Mouse (Mus musculus) testis, adult 10 weeks (tissue): ENCODE results near the gene Prkrip1. TPM values are rescaled to one million over a fixed set of nuclear protein-coding genes. Genes with fewer than 3 reads are reported as not detected.

Experiments used
- polyA plus RNA-seq: library from polyadenylated mRNA; stranded (reverse); fragments of 350-450 nt; fragmentation: Illumina TruSeq; extraction: RNeasy Lipid Tissue Mini Kit (QIAGEN cat#74804); gene quantifications from one replicate; pipeline ENCODE4 v1.2.3, GENCODE M21; 2014; ENCODE audit warnings: low read depth, low replicate concordance

Prkrip1 gene
- polyA plus RNA-seq = 73.8 TPM

DNA sequence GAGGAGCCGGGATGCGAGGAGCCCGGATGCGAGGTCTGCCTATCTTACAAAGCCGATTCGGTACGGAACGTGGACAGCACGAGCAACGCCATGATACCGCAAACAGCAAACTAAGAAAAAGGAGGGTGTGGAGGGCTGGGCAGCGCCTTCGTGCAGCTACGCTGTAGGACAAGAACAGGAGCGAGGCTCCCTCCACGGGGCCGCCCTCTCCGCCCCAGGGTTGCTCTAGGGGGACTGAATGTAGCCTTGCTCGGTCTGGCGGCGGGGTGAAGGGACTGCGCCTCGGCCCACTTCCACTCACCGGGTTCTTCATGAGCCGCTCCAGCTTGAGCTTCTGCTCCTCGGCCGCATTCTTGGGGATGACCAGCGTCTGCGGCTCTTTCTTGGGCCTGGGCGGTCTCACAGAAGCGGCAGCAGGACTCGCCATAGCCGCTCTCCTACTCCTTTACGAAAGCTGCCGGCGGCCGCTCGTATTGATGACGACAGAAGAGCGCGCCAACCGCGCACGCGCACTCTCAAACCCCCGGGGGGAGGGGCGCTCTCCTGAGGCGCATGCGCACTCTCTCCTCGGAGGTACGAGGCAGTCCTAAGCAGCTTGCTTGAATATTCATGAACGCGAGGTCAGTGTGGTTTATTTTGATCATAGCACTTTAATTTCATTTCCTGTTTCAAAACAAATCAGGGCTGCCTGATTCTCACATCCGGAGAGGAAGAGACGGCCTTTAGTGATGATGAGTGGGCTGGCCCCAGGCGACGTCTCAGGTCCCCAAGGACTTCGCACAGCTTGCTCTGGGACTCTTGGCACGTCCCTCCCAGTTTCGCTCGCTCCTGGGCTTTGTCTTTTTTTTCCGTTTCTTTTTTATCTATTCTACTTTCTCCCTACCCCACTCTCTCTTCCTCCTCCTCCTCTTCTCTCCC, at the start of gene Prkrip1:
TSS of gene Prkrip1 (minus strand) at position 490 of the 918 bp plus-strand sequence.

DNA sequence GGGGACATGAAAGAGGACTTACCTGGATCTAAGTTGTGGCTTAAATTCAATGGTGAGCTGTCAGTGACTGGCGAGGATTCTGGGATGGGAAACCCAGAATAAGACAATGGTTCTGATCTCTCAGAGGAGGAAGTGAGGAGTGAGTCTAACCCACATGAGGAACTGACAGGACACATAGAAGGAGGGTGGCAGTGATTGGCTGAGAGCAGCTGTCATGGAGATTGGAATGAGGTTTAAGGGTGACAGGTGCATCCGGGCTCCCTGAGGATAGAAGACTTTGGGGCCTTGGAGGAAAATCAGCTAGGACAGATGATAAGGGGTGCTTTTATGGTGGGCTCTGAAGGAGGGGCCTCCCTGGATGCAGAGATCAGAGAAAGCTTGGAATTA, 47.7 kb upstream of the Prkrip1 start, which contains the start of gene Sh2b2:
TSS of gene Sh2b2 (minus strand) at position 105 of the 387 bp plus-strand sequence.

DNA sequence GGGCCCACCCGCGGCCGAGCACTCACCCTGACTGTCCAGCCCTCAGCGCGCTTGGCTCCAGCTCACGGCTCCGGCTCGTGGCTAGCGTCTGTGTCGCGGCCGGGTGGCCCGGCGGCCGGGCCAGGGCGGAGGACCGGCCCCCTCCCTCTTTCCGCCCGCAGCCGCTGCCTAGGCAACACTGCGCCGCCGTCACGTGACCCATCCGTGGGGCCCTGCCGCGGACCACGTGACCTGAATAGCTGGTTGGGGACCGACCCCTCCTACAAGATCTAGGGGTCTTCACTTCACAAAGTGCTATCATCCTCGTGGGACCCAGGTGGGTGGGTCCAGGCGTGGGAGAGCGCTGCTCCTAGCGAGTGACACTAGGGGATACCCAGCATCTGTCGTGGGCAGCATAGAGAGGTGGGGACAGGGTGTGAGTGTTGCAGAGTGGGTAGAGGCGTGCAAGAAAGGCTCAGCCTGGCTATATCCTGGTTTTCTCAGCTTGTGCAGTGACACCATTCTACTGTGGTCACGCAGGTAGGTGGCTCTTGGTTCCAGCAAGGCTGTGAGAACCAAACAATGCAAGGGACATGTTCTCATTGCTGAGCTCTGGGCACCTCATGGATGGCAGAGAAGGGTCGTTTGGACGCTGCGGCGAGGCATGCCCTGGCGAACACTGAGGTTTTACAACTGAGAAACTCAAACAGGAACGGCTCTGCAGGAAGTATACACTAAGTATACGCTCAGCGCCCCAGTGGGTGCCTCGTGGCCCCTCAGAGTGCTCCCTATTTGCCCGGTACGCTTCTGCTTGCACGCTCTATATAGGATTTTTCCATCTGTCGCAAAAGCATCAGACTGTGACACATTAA, 28.0 kb downstream of the Prkrip1 start, which contains the start of gene Orai2:
TSS of gene Orai2 (minus strand) at position 202 of the 851 bp plus-strand sequence.

GRCm38 (mm10) chr5:136135571-136136291, 63.0 kb downstream of the Prkrip1 start, which contains the start of the genes Lrwd1 and Alkbh4:
TSS of gene Lrwd1 (minus strand) at chr5:136136074.
TSS of gene Alkbh4 (plus strand) at chr5:136136146.

Other genes with a start within 250 kb of the Prkrip1 start
- 0.18 TPM for gene Ssc4d, start 224.4 kb downstream of the Prkrip1 start, polyA plus RNA-seq
- gene Zp3, start 218.9 kb downstream of the Prkrip1 start, polyA plus RNA-seq = not detected
- gene Dtx2, start 204.2 kb downstream of the Prkrip1 start, polyA plus RNA-seq = 1.4 TPM
- 0.28 TPM for gene Upk3b, start 160.5 kb downstream of the Prkrip1 start, polyA plus RNA-seq
- 1.8 TPM for gene Upk3bl, start 144.5 kb downstream of the Prkrip1 start, polyA plus RNA-seq
- gene Rasa4, start 115.0 kb downstream of the Prkrip1 start, polyA plus RNA-seq = not detected
- 4.8 TPM for gene Polr2j, start 82.3 kb downstream of the Prkrip1 start, polyA plus RNA-seq
- gene Lrwd1, start 62.9 kb downstream of the Prkrip1 start, polyA plus RNA-seq = 5.0 TPM
- gene Alkbh4, start 62.8 kb downstream of the Prkrip1 start, polyA plus RNA-seq = 2.9 TPM
- gene Orai2, start 28.2 kb downstream of the Prkrip1 start, polyA plus RNA-seq = 1.3 TPM
- gene Sh2b2, start 47.6 kb upstream of the Prkrip1 start, polyA plus RNA-seq = 0.15 TPM